Mouse (Mus musculus) small intestine, adult 2 months (tissue): ENCODE data around the gene Esrrg.

Experiments
- CTCF ChIP-seq: fragments of 200-500 bp; IDR thresholded peaks from 2 replicates; pipeline ENCODE4 v1.5.1; 2012; ENCODE audit warnings: low read depth, mild to moderate bottlenecking, control low read depth, inconsistent platforms, low read length, moderate library complexity, mixed read lengths; ENCODE audit not compliant: insufficient replicate concordance, insufficient read length; ENCODE audit errors: extremely low read depth
- POLR2A ChIP-seq: fragments of 200-500 bp; IDR thresholded peaks from 2 replicates; pipeline ENCODE4 v1.6.1; 2012; ENCODE audit warnings: low read depth, mild to moderate bottlenecking, control low read depth, inconsistent platforms, low read length, moderate library complexity

- TF ChIP-seq POLR2A: no peak
- TF ChIP-seq CTCF: no peak
Observed at GRCm38 (mm10) chr1:187896291-187896690, 287.7 kb downstream of the Esrrg start.
